Mouse (Mus musculus) G1E (cell line): ENCODE data around the gene Cyb561. TPM values are rescaled to one million over a fixed set of nuclear protein-coding genes. Genes with fewer than 3 reads are reported as not detected.

Experiments used
- ATAC-seq: 2 replicates; pipeline ENCODE4 v1.8.0; 2016; ENCODE audit warnings: mild to moderate bottlenecking; ENCODE audit not compliant: insufficient number of reproducible peaks, poor library complexity, low FRiP score, severe bottlenecking; ENCODE audit errors: extremely low read depth
- DNase-seq: peaks from one replicate; pipeline ENCODE4 v3.0.0; 2012; ENCODE audit warnings: low spot score
- H3K27me3 ChIP-seq: 2 replicates; pipeline ENCODE4 v1.6.1; 2012; ENCODE audit warnings: mild to moderate bottlenecking, low read length, inconsistent platforms; ENCODE audit not compliant: insufficient read depth
- H3K36me3 ChIP-seq: replicated peaks from 2 replicates; pipeline ENCODE3; 2012; ENCODE audit warnings: mild to moderate bottlenecking, inconsistent platforms
- H3K4me1 ChIP-seq: 2 replicates; pipeline ENCODE4 v1.6.1; 2012; ENCODE audit warnings: low read depth, low read length, inconsistent platforms, mixed read lengths; ENCODE audit not compliant: insufficient read depth
- H3K4me3 ChIP-seq: 2 replicates; pipeline ENCODE4 v1.5.1; 2012; ENCODE audit warnings: low read depth, mild to moderate bottlenecking, inconsistent platforms, low read length, moderate library complexity, mixed read lengths
- H3K9me3 ChIP-seq: replicated peaks from 2 replicates; pipeline ENCODE4 v1.6.1; 2012; ENCODE audit warnings: inconsistent platforms
- CTCF ChIP-seq: IDR thresholded peaks from 2 replicates; pipeline ENCODE4 v1.5.1; 2012; ENCODE audit warnings: low read depth, low read length, inconsistent platforms, mixed read lengths
- GATA1 ChIP-seq: IDR thresholded peaks from 2 replicates; pipeline ENCODE4 v1.6.1; 2012; ENCODE audit warnings: borderline replicate concordance, low read length, inconsistent platforms, mixed read lengths
- GATA2 ChIP-seq: IDR thresholded peaks from 2 replicates; pipeline ENCODE4 v1.6.1; 2012; ENCODE audit warnings: low read depth, low read length, inconsistent platforms, borderline replicate concordance
- POLR2AphosphoS5 ChIP-seq: IDR thresholded peaks from 2 replicates; pipeline ENCODE4 v1.6.1; 2012; ENCODE audit warnings: low read depth, low read length, inconsistent platforms; ENCODE audit not compliant: insufficient replicate concordance
- TAL1 ChIP-seq: conservative IDR thresholded peaks from 2 replicates; pipeline ENCODE4 v1.6.1; 2012; ENCODE audit warnings: low read depth, low read length, inconsistent platforms, mixed read lengths
- polyA plus RNA-seq: library from polyadenylated mRNA; stranded (reverse); fragments of >175 nt; gene quantifications from 2 replicates; pipeline ENCODE4 v1.2.3, GENCODE M21; 2012
- total RNA-seq, 2 experiments: library from RNA; stranded (forward) in 1 of 2; stranded (reverse) in 1 of 2; fragments of 200-1000 nt in 1 of 2; fragments of >200 nt in 1 of 2; fragmentation: Nextera tagmentation in 1 of 2; gene quantifications; 2 replicates each; pipeline ENCODE4 v1.2.3; 2014 to 2017

The Cyb561 gene
- total and polyA plus RNA-seq, 3 experiments = 0.33 TPM; not detected in 2

DNA sequence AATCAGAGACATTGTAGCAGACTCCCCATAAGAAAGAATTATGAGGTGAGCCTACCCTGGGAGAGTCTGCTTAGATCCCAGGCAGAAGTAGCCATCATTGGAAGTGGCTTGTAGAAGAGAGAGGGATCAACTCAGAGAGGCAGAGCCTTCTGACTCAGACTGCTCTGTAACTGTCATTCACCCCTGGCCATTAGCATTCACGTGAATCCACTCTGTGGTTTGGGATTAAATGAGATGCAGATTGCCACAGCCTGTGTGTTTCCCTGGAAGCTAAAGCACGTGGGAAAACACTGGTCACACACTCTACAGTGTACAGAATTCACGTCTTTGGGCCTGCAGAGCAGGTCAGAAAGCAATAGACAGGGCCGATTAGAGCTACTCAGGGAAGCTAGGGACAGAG, 31.3 kb upstream of the Cyb561 start:
- Histone ChIP-seq H3K36me3 (no peaks in the 10 kb centered on the region), H3K4me3 (no peak overlapping the region), H3K27me3 (peaks cover 7% of the 10 kb centered on the region), H3K9me3 (no peaks in the 10 kb centered on the region), H3K4me1 (no peaks in the 10 kb centered on the region)
- no peak for TF ChIP-seq TAL1
- no peak for TF ChIP-seq POLR2AphosphoS5
- no peak for TF ChIP-seq CTCF
- TF ChIP-seq GATA1 = no peak
- TF ChIP-seq GATA2 = no peak
- DNase-seq (no peak), ATAC-seq (no peak)

DNA sequence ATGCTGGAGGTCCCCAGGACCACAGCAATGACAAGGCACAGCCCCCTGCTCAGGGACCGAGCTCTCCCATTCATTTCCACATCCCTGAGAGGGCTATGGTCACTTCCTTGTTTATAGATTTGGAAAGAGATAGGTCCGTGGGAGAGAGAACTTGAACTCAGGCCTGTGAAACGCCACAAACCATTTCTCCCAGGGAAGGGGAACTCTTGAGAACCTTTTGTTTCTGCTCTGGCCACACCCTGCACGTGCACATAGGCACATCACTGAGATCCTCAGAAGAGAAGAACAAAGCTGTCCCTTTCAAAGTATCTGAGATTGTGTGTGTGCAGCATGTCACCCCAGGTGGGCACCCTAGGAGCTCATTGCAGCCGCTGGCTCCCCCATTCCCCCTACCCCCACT, 25.5 kb upstream of the Cyb561 start:
- TF ChIP-seq GATA1 (no peak), CTCF (no peak), TAL1 (no peak), GATA2 (no peak), POLR2AphosphoS5 (no peak)
- Histone ChIP-seq H3K9me3 (no peaks in the 10 kb centered on the region), H3K4me3 (no peak overlapping the region), H3K4me1 (no peaks in the 10 kb centered on the region; the same call in 1 of the 2 replicates), H3K27me3 (peaks cover 14% of the 10 kb centered on the region; the same call in 1 of the 2 replicates), H3K36me3 (no peaks in the 10 kb centered on the region)
- ATAC-seq (no peak), DNase-seq (no peak)

DNA sequence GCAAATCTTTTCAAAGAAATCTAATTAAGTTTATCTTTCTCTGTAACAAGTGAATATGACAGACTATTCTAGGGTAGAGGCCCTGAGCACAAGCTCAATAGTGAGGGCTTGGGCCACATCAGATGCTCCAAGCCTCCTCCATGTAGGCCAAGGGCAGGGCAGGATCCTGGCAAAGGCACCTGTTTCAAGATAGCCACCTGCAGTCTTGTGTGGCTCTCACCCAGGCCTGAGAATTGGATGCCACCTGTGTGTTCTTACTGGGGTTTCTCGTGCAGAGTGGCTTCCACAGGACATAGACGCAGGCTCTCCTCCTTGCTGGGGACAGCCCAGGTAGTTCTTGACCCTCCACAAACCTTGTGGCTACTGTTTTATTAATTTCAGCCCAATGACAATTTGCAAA, 25.1 kb upstream of the Cyb561 start:
- TF ChIP-seq GATA2 (no peak), GATA1 (no peak), POLR2AphosphoS5 (no peak), CTCF (no peak), TAL1 (no peak)
- DNase-seq = no peak
- H3K9me3 ChIP-seq = no peaks in the 10 kb centered on the region
- H3K36me3 ChIP-seq = no peaks in the 10 kb centered on the region
- no peak overlapping the region for H3K4me3 ChIP-seq
- no peak for ATAC-seq
- peaks cover 14% of the 10 kb centered on the region; the same call in 1 of the 2 replicates for H3K27me3 ChIP-seq
- no peaks in the 10 kb centered on the region; the same call in 1 of the 2 replicates for H3K4me1 ChIP-seq

DNA sequence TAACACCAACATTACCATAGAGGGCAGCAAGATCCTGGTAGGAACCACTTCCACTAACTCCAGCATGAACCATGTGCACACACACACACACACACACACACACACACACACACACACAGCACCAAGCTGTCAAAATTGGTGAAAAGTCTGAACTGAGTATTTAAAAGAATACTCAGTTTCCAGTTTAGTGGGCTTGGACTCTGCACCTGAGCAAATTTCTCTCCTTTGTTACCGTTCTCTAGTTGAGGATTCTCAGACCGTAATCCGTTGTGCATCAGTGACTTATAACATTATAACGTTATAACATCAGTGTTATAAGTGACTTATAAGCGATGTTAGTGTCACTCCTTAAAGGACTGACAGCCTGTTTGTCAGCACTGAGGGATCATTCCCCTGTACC, 22.5 kb upstream of the Cyb561 start:
- TF ChIP-seq GATA1 (no peak), TAL1 (no peak), CTCF (no peak), POLR2AphosphoS5 (no peak), GATA2 (no peak)
- peaks cover 14% of the 10 kb centered on the region; the same call in 1 of the 2 replicates for H3K27me3 ChIP-seq
- no peaks in the 10 kb centered on the region for H3K36me3 ChIP-seq
- no peaks in the 10 kb centered on the region for H3K9me3 ChIP-seq
- no peak for ATAC-seq
- no peaks in the 10 kb centered on the region; the same call in 1 of the 2 replicates for H3K4me1 ChIP-seq
- no peak overlapping the region for H3K4me3 ChIP-seq
- DNase-seq = no peak

- ATAC-seq (no peak), DNase-seq (no peak)
- no peaks in the 10 kb centered on the region for H3K36me3 ChIP-seq
- H3K27me3 ChIP-seq = peaks cover 14% of the 10 kb centered on the region; the same call in 1 of the 2 replicates
- H3K9me3 ChIP-seq = no peaks in the 10 kb centered on the region
- no peaks in the 10 kb centered on the region; the same call in 1 of the 2 replicates for H3K4me1 ChIP-seq
- no peak overlapping the region for H3K4me3 ChIP-seq
- TF ChIP-seq TAL1 = no peak
- no peak for TF ChIP-seq GATA1
- TF ChIP-seq CTCF = no peak
- TF ChIP-seq GATA2 = no peak
- no peak for TF ChIP-seq POLR2AphosphoS5
Measured at GRCm38 (mm10) chr11:105975050-105975449, 21.9 kb upstream of the Cyb561 start.

DNA sequence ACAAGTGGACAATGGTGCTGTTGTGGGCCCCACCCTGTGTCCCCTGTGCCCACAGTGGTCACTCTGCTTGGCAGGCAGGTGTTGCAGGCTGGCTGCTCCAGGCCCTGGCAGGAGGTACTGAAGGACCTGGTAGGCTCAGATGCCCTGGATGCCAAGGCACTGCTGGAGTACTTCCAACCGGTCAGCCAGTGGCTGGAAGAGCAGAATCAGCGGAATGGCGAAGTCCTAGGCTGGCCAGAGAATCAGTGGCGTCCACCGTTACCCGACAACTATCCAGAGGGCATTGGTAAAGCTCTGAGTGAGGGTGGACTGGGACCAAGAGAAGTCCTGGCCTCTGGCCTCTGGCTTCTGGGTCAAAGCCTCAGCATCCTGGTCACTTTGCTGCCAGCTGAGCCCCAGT, 21.5 kb upstream of the Cyb561 start:
- no peaks in the 10 kb centered on the region for H3K9me3 ChIP-seq
- peaks cover 14% of the 10 kb centered on the region; the same call in 1 of the 2 replicates for H3K27me3 ChIP-seq
- TF ChIP-seq TAL1 (no peak), CTCF (no peak), POLR2AphosphoS5 (no peak), GATA2 (no peak), GATA1 (no peak)
- no peaks in the 10 kb centered on the region; the same call in 1 of the 2 replicates for H3K4me1 ChIP-seq
- ATAC-seq (no peak), DNase-seq (no peak)
- H3K4me3 ChIP-seq = no peak overlapping the region
- H3K36me3 ChIP-seq = no peaks in the 10 kb centered on the region
